Mouse (Mus musculus) MEL (cell line): ENCODE results near the gene Iqcd. TPM values are rescaled to one million over a fixed set of nuclear protein-coding genes. Genes with fewer than 3 reads are reported as not detected.
A peak's percentile ranks its signal among the peaks of the same experiment; 100 is the strongest.

Experiments
- DNase-seq: peaks from one replicate; pipeline ENCODE4 v3.0.0; 2011; ENCODE audit warnings: low read depth, low spot score
- H3K27ac ChIP-seq: 2 replicates; pipeline ENCODE4 v1.5.1; 2012; ENCODE audit warnings: low read depth, mild to moderate bottlenecking, control low read depth, low read length, moderate library complexity; ENCODE audit not compliant: control insufficient read depth
- H3K27me3 ChIP-seq, 2 experiments: fragments of 150-350 bp in 1 of 2; sonication (generic) in 1 of 2; 2 replicates each; pipeline ENCODE4 v1.6.1; 2012; ENCODE audit warnings: low read length in 2 of 2, mild to moderate bottlenecking in 2 of 2, improper control_type of control experiment in 1 of 2, moderate library complexity in 1 of 2; ENCODE audit not compliant: insufficient read depth in 2 of 2, control insufficient read depth in 1 of 2
- H3K36me3 ChIP-seq, 2 experiments: 2 replicates each; pipeline ENCODE4 v1.6.1; 2012 to 2014; ENCODE audit warnings: low read length in 2 of 2, improper control_type of control experiment in 1 of 2, inconsistent platforms in 1 of 2, mild to moderate bottlenecking in 1 of 2; ENCODE audit not compliant: insufficient read depth in 2 of 2, control insufficient read depth in 1 of 2
- H3K4me1 ChIP-seq, 2 experiments: fragments of 150-350 bp in 1 of 2; sonication (generic) in 1 of 2; 2 replicates each; pipeline ENCODE4 v1.6.1; 2012; ENCODE audit warnings: low read length in 2 of 2, improper control_type of control experiment in 1 of 2, mild to moderate bottlenecking in 1 of 2; ENCODE audit not compliant: insufficient read depth in 2 of 2, control insufficient read depth in 1 of 2
- H3K4me3 ChIP-seq, 2 experiments: fragments of 150-350 bp in 1 of 2; sonication (generic) in 1 of 2; 2 replicates each; pipeline ENCODE4 v1.5.1; 2012; ENCODE audit warnings: low read depth in 2 of 2, low read length in 2 of 2, mild to moderate bottlenecking in 2 of 2, moderate library complexity in 2 of 2, control low read depth in 1 of 2, improper control_type of control experiment in 1 of 2; ENCODE audit not compliant: control insufficient read depth in 1 of 2, insufficient read depth in 1 of 2
- H3K79me2 ChIP-seq: 2 replicates; pipeline ENCODE4 v1.6.1; 2012; ENCODE audit warnings: mild to moderate bottlenecking, low read length, moderate library complexity; ENCODE audit not compliant: control insufficient read depth, poor library complexity, insufficient read depth
- H3K9ac ChIP-seq: 2 replicates; pipeline ENCODE4 v1.6.1; 2012; ENCODE audit warnings: low read depth, mild to moderate bottlenecking, control low read depth, low read length, moderate library complexity; ENCODE audit not compliant: control insufficient read depth, poor library complexity, severe bottlenecking
- H3K9me3 ChIP-seq: fragments of 150-350 bp; sonication (generic); replicated peaks from 2 replicates; pipeline ENCODE4 v1.6.1; 2012; ENCODE audit warnings: mild to moderate bottlenecking, low read length, improper control_type of control experiment, moderate library complexity; ENCODE audit not compliant: insufficient read depth
- CHD2 ChIP-seq: IDR thresholded peaks from 2 replicates; pipeline ENCODE4 v1.6.1; 2011; ENCODE audit warnings: low read length, improper control_type of control experiment
- CTCF ChIP-seq, 3 experiments: IDR thresholded peaks in 2 of 3; conservative IDR thresholded peaks in 1 of 3; 2 replicates each; pipeline ENCODE4 v1.5.1; 2011 to 2012; ENCODE audit warnings: low read length in 3 of 3, low read depth in 2 of 3, mild to moderate bottlenecking in 2 of 3, improper control_type of control experiment in 1 of 3, inconsistent platforms in 1 of 3, mixed read lengths in 1 of 3, moderate library complexity in 1 of 3; ENCODE audit not compliant: control insufficient read depth in 1 of 3, insufficient read depth in 1 of 3, poor library complexity in 1 of 3, severe bottlenecking in 1 of 3
- EP300 ChIP-seq, 2 experiments: IDR thresholded peaks; 2 replicates each; pipeline ENCODE4 v1.6.1; 2011; ENCODE audit warnings: improper control_type of control experiment in 2 of 2, low read length in 2 of 2, low read depth in 1 of 2, mild to moderate bottlenecking in 1 of 2
- ETS1 ChIP-seq: IDR thresholded peaks from 2 replicates; pipeline ENCODE4 v1.6.1; 2012; ENCODE audit warnings: low read depth, mild to moderate bottlenecking, inconsistent platforms, low read length, improper control_type of control experiment, moderate library complexity
- GABPA ChIP-seq: IDR thresholded peaks from 2 replicates; pipeline ENCODE4 v1.6.1; 2012; ENCODE audit warnings: low read depth, mild to moderate bottlenecking, inconsistent platforms, low read length, improper control_type of control experiment, moderate library complexity
- GATA1 ChIP-seq: IDR thresholded peaks from 2 replicates; pipeline ENCODE4 v1.6.1; 2011; ENCODE audit warnings: low read depth, low read length, improper control_type of control experiment
- JUND ChIP-seq: IDR thresholded peaks from 2 replicates; pipeline ENCODE4 v1.6.1; 2011; ENCODE audit warnings: low read depth, mild to moderate bottlenecking, improper control_type of control experiment, low read length
- KAT2A ChIP-seq: conservative IDR thresholded peaks from 2 replicates; pipeline ENCODE4 v1.6.1; 2012; ENCODE audit warnings: low read depth, low read length, improper control_type of control experiment, inconsistent platforms
- MAFK ChIP-seq: IDR thresholded peaks from 2 replicates; pipeline ENCODE4 v1.6.1; 2011; ENCODE audit warnings: low read depth, mild to moderate bottlenecking, low read length, improper control_type of control experiment, borderline replicate concordance
- MAX ChIP-seq: IDR thresholded peaks from 2 replicates; pipeline ENCODE4 v1.6.1; 2011; ENCODE audit warnings: low read length, improper control_type of control experiment
- MAZ ChIP-seq: IDR thresholded peaks from 2 replicates; pipeline ENCODE4 v1.6.1; 2012; ENCODE audit warnings: low read depth, mild to moderate bottlenecking, inconsistent platforms, low read length, improper control_type of control experiment
- MEF2A ChIP-seq: IDR thresholded peaks from 2 replicates; pipeline ENCODE4 v1.6.1; 2014; ENCODE audit warnings: low read depth, mild to moderate bottlenecking, inconsistent platforms, low read length, improper control_type of control experiment; ENCODE audit not compliant: poor library complexity, insufficient replicate concordance, severe bottlenecking; ENCODE audit errors: extremely low read depth
- MXI1 ChIP-seq: IDR thresholded peaks from 2 replicates; pipeline ENCODE4 v1.6.1; 2011; ENCODE audit warnings: mild to moderate bottlenecking, low read depth, low read length, improper control_type of control experiment
- MYB ChIP-seq: IDR thresholded peaks from 2 replicates; pipeline ENCODE4 v1.6.1; 2011; ENCODE audit warnings: mild to moderate bottlenecking, low read depth, low read length, improper control_type of control experiment
- MYC ChIP-seq: IDR thresholded peaks from 2 replicates; pipeline ENCODE4 v1.6.1; 2011; ENCODE audit warnings: low read depth, mild to moderate bottlenecking, low read length, improper control_type of control experiment, moderate library complexity
- NRF1 ChIP-seq: IDR thresholded peaks from 2 replicates; pipeline ENCODE4 v1.6.1; 2014; ENCODE audit warnings: low read depth, mild to moderate bottlenecking, inconsistent platforms, low read length, improper control_type of control experiment, moderate library complexity; ENCODE audit not compliant: poor library complexity, insufficient read depth, severe bottlenecking
- POLR2A ChIP-seq, 2 experiments: IDR thresholded peaks; 2 replicates each; pipeline ENCODE4 v1.6.1; 2011 to 2012; ENCODE audit warnings: low read length in 2 of 2, mild to moderate bottlenecking in 2 of 2, control low read depth in 1 of 2, improper control_type of control experiment in 1 of 2, low read depth in 1 of 2, moderate library complexity in 1 of 2; ENCODE audit not compliant: control insufficient read depth in 1 of 2, insufficient read depth in 1 of 2, poor library complexity in 1 of 2
- RAD21 ChIP-seq: IDR thresholded peaks from 2 replicates; pipeline ENCODE4 v1.6.1; 2011; ENCODE audit warnings: mild to moderate bottlenecking, low read depth, low read length, improper control_type of control experiment
- SIN3A ChIP-seq: IDR thresholded peaks from 2 replicates; pipeline ENCODE4 v1.6.1; 2012; ENCODE audit warnings: low read length, improper control_type of control experiment, inconsistent platforms
- SMC3 ChIP-seq: IDR thresholded peaks from 2 replicates; pipeline ENCODE4 v1.6.1; 2011; ENCODE audit warnings: low read depth, low read length, improper control_type of control experiment
- TAL1 ChIP-seq: IDR thresholded peaks from 2 replicates; pipeline ENCODE4 v1.6.1; 2012; ENCODE audit warnings: mild to moderate bottlenecking, inconsistent platforms, low read length, moderate library complexity, mixed read lengths
- TBP ChIP-seq: IDR thresholded peaks from 2 replicates; pipeline ENCODE4 v1.8.0; 2011; ENCODE audit warnings: low read depth, low read length, improper control_type of control experiment
- TCF12 ChIP-seq: IDR thresholded peaks from 2 replicates; pipeline ENCODE4 v1.6.1; 2014; ENCODE audit warnings: low read depth, mild to moderate bottlenecking, inconsistent platforms, low read length, improper control_type of control experiment, moderate library complexity
- UBTF ChIP-seq: IDR thresholded peaks from 2 replicates; pipeline ENCODE4 v1.6.1; 2012; ENCODE audit warnings: low read depth, mild to moderate bottlenecking, inconsistent platforms, low read length, improper control_type of control experiment, moderate library complexity, borderline replicate concordance; ENCODE audit not compliant: insufficient read depth
- USF1 ChIP-seq: IDR thresholded peaks from 2 replicates; pipeline ENCODE4 v1.6.1; 2014; ENCODE audit warnings: low read depth, mild to moderate bottlenecking, inconsistent platforms, low read length, improper control_type of control experiment, moderate library complexity
- USF2 ChIP-seq, 2 experiments: IDR thresholded peaks; 2 replicates each; pipeline ENCODE4 v1.6.1; 2011 to 2012; ENCODE audit warnings: improper control_type of control experiment in 2 of 2, low read length in 2 of 2, borderline replicate concordance in 1 of 2, inconsistent platforms in 1 of 2, low read depth in 1 of 2, mild to moderate bottlenecking in 1 of 2; ENCODE audit not compliant: insufficient read depth in 1 of 2
- ZC3H11A ChIP-seq: IDR thresholded peaks from 2 replicates; pipeline ENCODE4 v1.6.1; 2012; ENCODE audit warnings: low read depth, mild to moderate bottlenecking, inconsistent platforms, low read length, improper control_type of control experiment
- ZKSCAN1 ChIP-seq: IDR thresholded peaks from 2 replicates; pipeline ENCODE4 v1.6.1; 2012; ENCODE audit warnings: low read depth, mild to moderate bottlenecking, inconsistent platforms, low read length, improper control_type of control experiment, moderate library complexity
- ZMIZ1 ChIP-seq: IDR thresholded peaks from 2 replicates; pipeline ENCODE4 v1.6.1; 2012; ENCODE audit warnings: low read depth, mild to moderate bottlenecking, inconsistent platforms, low read length, improper control_type of control experiment, moderate library complexity
- ZNF384 ChIP-seq: IDR thresholded peaks from 2 replicates; pipeline ENCODE4 v1.6.1; 2012; ENCODE audit warnings: low read depth, mild to moderate bottlenecking, inconsistent platforms, low read length, improper control_type of control experiment
- polyA plus RNA-seq, 2 experiments: library from polyadenylated mRNA; stranded (reverse) in 1 of 2; unstranded in 1 of 2; fragments of >175 nt in 1 of 2; fragments of >200 nt in 1 of 2; gene quantifications; 2 replicates each; pipeline versions ENCODE4 v1.2.1 to v1.2.4; 2012; ENCODE audit warnings: low replicate concordance in 2 of 2, low read depth in 1 of 2; ENCODE audit not compliant: insufficient read length in 2 of 2, insufficient read depth in 1 of 2, missing spikeins in 1 of 2
- total RNA-seq: library from RNA; depleted of rRNA; stranded (reverse); fragments of 300-350 nt; gene quantifications from 2 replicates; pipeline ENCODE4 v1.2.3, GENCODE M21; 2012

Gene Iqcd
- total and polyA plus RNA-seq, 3 experiments, result 1.1 to 2.2 TPM; not detected in 1

DNA sequence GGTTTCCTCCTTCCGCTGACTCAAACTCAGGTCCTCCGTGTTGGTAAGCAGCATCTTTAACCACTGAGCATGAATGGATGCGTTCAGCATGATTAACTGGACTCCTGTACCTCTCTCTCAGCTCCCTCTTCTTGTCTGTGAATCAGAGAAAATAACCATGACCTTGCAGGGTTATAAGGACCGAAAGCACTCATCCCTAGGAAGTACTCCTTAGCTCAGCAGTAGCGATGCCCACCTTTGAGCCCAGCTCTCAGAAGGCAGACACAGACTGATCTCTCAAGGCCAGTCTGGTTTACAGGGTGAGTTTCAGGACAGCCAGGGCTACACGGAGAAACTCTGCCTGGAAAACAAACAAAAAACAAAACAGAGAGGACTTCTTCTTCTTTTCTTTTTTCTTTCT is 5.7 kb downstream of the Iqcd start:
- H3K36me3 ChIP-seq, result peaks cover 0 to 9% of the 10 kb centered on the region in 2 experiments; a peak in 2 of 4 replicates
- H3K9me3 ChIP-seq, result no peaks in the 10 kb centered on the region
- H3K4me3 ChIP-seq, result no peak overlapping the region
- TF ChIP-seq ZMIZ1, result no peak
- TF ChIP-seq CTCF (IDR thresholded peaks at IDR 0.05 in 2 of 3, conservative IDR thresholded peaks at IDR 0.05 in 1 of 3; ENCODE audit: control insufficient read depth in 1 of 3, insufficient read depth in 1 of 3, low read depth in 2 of 3, low read length in 3 of 3, poor library complexity in 1 of 3, severe bottlenecking in 1 of 3), result no peak
- TF ChIP-seq UBTF, result no peak
- TF ChIP-seq TCF12, result no peak
- no peak for TF ChIP-seq SMC3
- no peak overlapping the region for H3K27ac ChIP-seq
- H3K27me3 ChIP-seq, result no peaks in the 10 kb centered on the region
- peaks cover 4 to 17% of the 10 kb centered on the region in 2 experiments for H3K4me1 ChIP-seq
- no peaks in the 10 kb centered on the region for H3K79me2 ChIP-seq
- H3K9ac ChIP-seq, result no peak overlapping the region
- DNase-seq, result no peak

DNA sequence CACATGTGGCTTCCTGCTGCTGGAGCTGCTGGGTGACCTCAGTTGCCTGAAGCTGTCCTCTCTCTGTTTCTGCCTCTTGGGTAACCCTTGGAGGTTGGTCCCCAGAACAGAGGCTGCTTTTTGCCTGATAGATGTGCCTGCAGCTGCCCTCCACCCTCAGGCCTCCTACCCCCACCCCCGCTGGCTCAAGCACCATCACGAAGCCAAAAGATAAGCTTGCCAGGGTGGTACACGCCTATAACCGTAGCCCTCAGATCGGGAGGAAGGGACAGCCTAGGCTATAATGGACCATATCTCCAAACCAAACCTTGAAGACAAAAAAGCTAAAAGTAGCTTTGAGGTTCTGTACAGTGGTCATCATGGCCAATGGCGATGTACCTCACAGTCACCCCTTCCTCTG is 10.8 kb downstream of the Iqcd start:
- H3K36me3 ChIP-seq, result peaks cover 0 to 11% of the 10 kb centered on the region in 2 experiments; a peak in 2 of 4 replicates
- no peaks in the 10 kb centered on the region for H3K79me2 ChIP-seq
- peaks cover 17 to 24% of the 10 kb centered on the region in 2 experiments for H3K4me1 ChIP-seq
- H3K9ac ChIP-seq, result peak overlapping the region; percentile 6; the same call in 1 of the 2 replicates
- H3K27ac ChIP-seq, result peak overlapping the region; percentile 53
- no peaks in the 10 kb centered on the region for H3K9me3 ChIP-seq
- no peak overlapping the region for H3K4me3 ChIP-seq
- no peaks in the 10 kb centered on the region for H3K27me3 ChIP-seq
- peak; percentile 50 for DNase-seq
- TF ChIP-seq RAD21 (no peak), ZMIZ1 (no peak), KAT2A (0 out of 2 replicates have a peak, but pooled peaks have one; percentile 16), JUND (no peak), SMC3 (no peak), MEF2A (no peak), UBTF (no peak), MAX (0 out of 2 replicates have a peak, but pooled peaks have one; percentile 22), GABPA (no peak), MYB (peak; percentile 54; the same call in 1 of the 2 replicates), CHD2 (peak; percentile 12; the same call in 1 of the 2 replicates), ETS1 (no peak), USF2 (IDR thresholded peaks at IDR 0.05; ENCODE audit: borderline replicate concordance in 1 of 2, insufficient read depth in 1 of 2, low read depth in 1 of 2, low read length in 2 of 2) (no peak), GATA1 (peak; percentile 51; the same call in 1 of the 2 replicates), CTCF (IDR thresholded peaks at IDR 0.05 in 2 of 3, conservative IDR thresholded peaks at IDR 0.05 in 1 of 3; ENCODE audit: control insufficient read depth in 1 of 3, insufficient read depth in 1 of 3, low read depth in 2 of 3, low read length in 3 of 3, poor library complexity in 1 of 3, severe bottlenecking in 1 of 3) (no peak), POLR2A (IDR thresholded peaks at IDR 0.05; ENCODE audit: control insufficient read depth in 1 of 2, insufficient read depth in 1 of 2, low read depth in 1 of 2, low read length in 2 of 2, poor library complexity in 1 of 2) (no peak), SIN3A (peak; percentile 56), EP300 (IDR thresholded peaks at IDR 0.05; ENCODE audit: low read depth in 1 of 2, low read length in 2 of 2) (peak; percentile 77 to 90), MAFK (no peak), ZKSCAN1 (no peak), MYC (no peak), MAZ (peak; percentile 77), TAL1 (no peak), ZNF384 (no peak), USF1 (no peak), MXI1 (no peak), ZC3H11A (no peak), TBP (no peak), TCF12 (peak; percentile 64; the same call in 1 of the 2 replicates), NRF1 (no peak)
